Mouse (Mus musculus) MEL (cell line): ENCODE data around the gene Alg11. TPM values are rescaled to one million over a fixed set of nuclear protein-coding genes. Genes with fewer than 3 reads are reported as not detected.

Experiments
- DNase-seq: peaks from one replicate; pipeline ENCODE4 v3.0.0; 2011; ENCODE audit warnings: low read depth, low spot score
- H3K27ac ChIP-seq: 2 replicates; pipeline ENCODE4 v1.5.1; 2012; ENCODE audit warnings: low read depth, mild to moderate bottlenecking, control low read depth, low read length, moderate library complexity; ENCODE audit not compliant: control insufficient read depth
- H3K27me3 ChIP-seq, 2 experiments: fragments of 150-350 bp in 1 of 2; sonication (generic) in 1 of 2; 2 replicates each; pipeline ENCODE4 v1.6.1; 2012; ENCODE audit warnings: low read length in 2 of 2, mild to moderate bottlenecking in 2 of 2, improper control_type of control experiment in 1 of 2, moderate library complexity in 1 of 2; ENCODE audit not compliant: insufficient read depth in 2 of 2, control insufficient read depth in 1 of 2
- H3K36me3 ChIP-seq, 2 experiments: 2 replicates each; pipeline ENCODE4 v1.6.1; 2012 to 2014; ENCODE audit warnings: low read length in 2 of 2, improper control_type of control experiment in 1 of 2, inconsistent platforms in 1 of 2, mild to moderate bottlenecking in 1 of 2; ENCODE audit not compliant: insufficient read depth in 2 of 2, control insufficient read depth in 1 of 2
- H3K4me1 ChIP-seq, 2 experiments: fragments of 150-350 bp in 1 of 2; sonication (generic) in 1 of 2; 2 replicates each; pipeline ENCODE4 v1.6.1; 2012; ENCODE audit warnings: low read length in 2 of 2, improper control_type of control experiment in 1 of 2, mild to moderate bottlenecking in 1 of 2; ENCODE audit not compliant: insufficient read depth in 2 of 2, control insufficient read depth in 1 of 2
- H3K4me3 ChIP-seq, 2 experiments: fragments of 150-350 bp in 1 of 2; sonication (generic) in 1 of 2; 2 replicates each; pipeline ENCODE4 v1.5.1; 2012; ENCODE audit warnings: low read depth in 2 of 2, low read length in 2 of 2, mild to moderate bottlenecking in 2 of 2, moderate library complexity in 2 of 2, control low read depth in 1 of 2, improper control_type of control experiment in 1 of 2; ENCODE audit not compliant: control insufficient read depth in 1 of 2, insufficient read depth in 1 of 2
- H3K79me2 ChIP-seq: 2 replicates; pipeline ENCODE4 v1.6.1; 2012; ENCODE audit warnings: mild to moderate bottlenecking, low read length, moderate library complexity; ENCODE audit not compliant: control insufficient read depth, poor library complexity, insufficient read depth
- H3K9ac ChIP-seq: 2 replicates; pipeline ENCODE4 v1.6.1; 2012; ENCODE audit warnings: low read depth, mild to moderate bottlenecking, control low read depth, low read length, moderate library complexity; ENCODE audit not compliant: control insufficient read depth, poor library complexity, severe bottlenecking
- H3K9me3 ChIP-seq: fragments of 150-350 bp; sonication (generic); replicated peaks from 2 replicates; pipeline ENCODE4 v1.6.1; 2012; ENCODE audit warnings: mild to moderate bottlenecking, low read length, improper control_type of control experiment, moderate library complexity; ENCODE audit not compliant: insufficient read depth
- CHD1 ChIP-seq: IDR thresholded peaks from 2 replicates; pipeline ENCODE4 v1.6.1; 2012; ENCODE audit warnings: low read depth, mild to moderate bottlenecking, inconsistent platforms, low read length, improper control_type of control experiment
- CTCF ChIP-seq, 3 experiments: IDR thresholded peaks in 2 of 3; conservative IDR thresholded peaks in 1 of 3; 2 replicates each; pipeline ENCODE4 v1.5.1; 2011 to 2012; ENCODE audit warnings: low read length in 3 of 3, low read depth in 2 of 3, mild to moderate bottlenecking in 2 of 3, improper control_type of control experiment in 1 of 3, inconsistent platforms in 1 of 3, mixed read lengths in 1 of 3, moderate library complexity in 1 of 3; ENCODE audit not compliant: control insufficient read depth in 1 of 3, insufficient read depth in 1 of 3, poor library complexity in 1 of 3, severe bottlenecking in 1 of 3
- E2F4 ChIP-seq: IDR thresholded peaks from 2 replicates; pipeline ENCODE4 v1.6.1; 2011; ENCODE audit warnings: low read depth, low read length, improper control_type of control experiment, borderline replicate concordance
- ETS1 ChIP-seq: IDR thresholded peaks from 2 replicates; pipeline ENCODE4 v1.6.1; 2012; ENCODE audit warnings: low read depth, mild to moderate bottlenecking, inconsistent platforms, low read length, improper control_type of control experiment, moderate library complexity
- GATA1 ChIP-seq: IDR thresholded peaks from 2 replicates; pipeline ENCODE4 v1.6.1; 2011; ENCODE audit warnings: low read depth, low read length, improper control_type of control experiment
- HCFC1 ChIP-seq: IDR thresholded peaks from 2 replicates; pipeline ENCODE4 v1.6.1; 2012; ENCODE audit warnings: low read depth, mild to moderate bottlenecking, inconsistent platforms, low read length, improper control_type of control experiment, moderate library complexity
- MAX ChIP-seq: IDR thresholded peaks from 2 replicates; pipeline ENCODE4 v1.6.1; 2011; ENCODE audit warnings: low read length, improper control_type of control experiment
- MAZ ChIP-seq: IDR thresholded peaks from 2 replicates; pipeline ENCODE4 v1.6.1; 2012; ENCODE audit warnings: low read depth, mild to moderate bottlenecking, inconsistent platforms, low read length, improper control_type of control experiment
- MEF2A ChIP-seq: IDR thresholded peaks from 2 replicates; pipeline ENCODE4 v1.6.1; 2014; ENCODE audit warnings: low read depth, mild to moderate bottlenecking, inconsistent platforms, low read length, improper control_type of control experiment; ENCODE audit not compliant: poor library complexity, insufficient replicate concordance, severe bottlenecking; ENCODE audit errors: extremely low read depth
- MXI1 ChIP-seq: IDR thresholded peaks from 2 replicates; pipeline ENCODE4 v1.6.1; 2011; ENCODE audit warnings: mild to moderate bottlenecking, low read depth, low read length, improper control_type of control experiment
- MYC ChIP-seq: IDR thresholded peaks from 2 replicates; pipeline ENCODE4 v1.6.1; 2011; ENCODE audit warnings: low read depth, mild to moderate bottlenecking, low read length, improper control_type of control experiment, moderate library complexity
- NELFE ChIP-seq: IDR thresholded peaks from 2 replicates; pipeline ENCODE4 v1.6.1; 2011; ENCODE audit warnings: low read depth, low read length, improper control_type of control experiment
- NRF1 ChIP-seq: IDR thresholded peaks from 2 replicates; pipeline ENCODE4 v1.6.1; 2014; ENCODE audit warnings: low read depth, mild to moderate bottlenecking, inconsistent platforms, low read length, improper control_type of control experiment, moderate library complexity; ENCODE audit not compliant: poor library complexity, insufficient read depth, severe bottlenecking
- POLR2A ChIP-seq, 2 experiments: IDR thresholded peaks; 2 replicates each; pipeline ENCODE4 v1.6.1; 2011 to 2012; ENCODE audit warnings: low read length in 2 of 2, mild to moderate bottlenecking in 2 of 2, control low read depth in 1 of 2, improper control_type of control experiment in 1 of 2, low read depth in 1 of 2, moderate library complexity in 1 of 2; ENCODE audit not compliant: control insufficient read depth in 1 of 2, insufficient read depth in 1 of 2, poor library complexity in 1 of 2
- POLR2AphosphoS2 ChIP-seq: IDR thresholded peaks from 2 replicates; pipeline ENCODE4 v1.6.1; 2011; ENCODE audit warnings: low read length, improper control_type of control experiment
- POLR2AphosphoS5 ChIP-seq: IDR thresholded peaks from 2 replicates; pipeline ENCODE4 v1.6.1; 2012; ENCODE audit warnings: low read depth, borderline replicate concordance, mild to moderate bottlenecking, inconsistent platforms, low read length, moderate library complexity, mixed read lengths
- RAD21 ChIP-seq: IDR thresholded peaks from 2 replicates; pipeline ENCODE4 v1.6.1; 2011; ENCODE audit warnings: mild to moderate bottlenecking, low read depth, low read length, improper control_type of control experiment
- SIN3A ChIP-seq: IDR thresholded peaks from 2 replicates; pipeline ENCODE4 v1.6.1; 2012; ENCODE audit warnings: low read length, improper control_type of control experiment, inconsistent platforms
- SMC3 ChIP-seq: IDR thresholded peaks from 2 replicates; pipeline ENCODE4 v1.6.1; 2011; ENCODE audit warnings: low read depth, low read length, improper control_type of control experiment
- TAL1 ChIP-seq: IDR thresholded peaks from 2 replicates; pipeline ENCODE4 v1.6.1; 2012; ENCODE audit warnings: mild to moderate bottlenecking, inconsistent platforms, low read length, moderate library complexity, mixed read lengths
- TBP ChIP-seq: IDR thresholded peaks from 2 replicates; pipeline ENCODE4 v1.8.0; 2011; ENCODE audit warnings: low read depth, low read length, improper control_type of control experiment
- TCF12 ChIP-seq: IDR thresholded peaks from 2 replicates; pipeline ENCODE4 v1.6.1; 2014; ENCODE audit warnings: low read depth, mild to moderate bottlenecking, inconsistent platforms, low read length, improper control_type of control experiment, moderate library complexity
- UBTF ChIP-seq: IDR thresholded peaks from 2 replicates; pipeline ENCODE4 v1.6.1; 2012; ENCODE audit warnings: low read depth, mild to moderate bottlenecking, inconsistent platforms, low read length, improper control_type of control experiment, moderate library complexity, borderline replicate concordance; ENCODE audit not compliant: insufficient read depth
- USF1 ChIP-seq: IDR thresholded peaks from 2 replicates; pipeline ENCODE4 v1.6.1; 2014; ENCODE audit warnings: low read depth, mild to moderate bottlenecking, inconsistent platforms, low read length, improper control_type of control experiment, moderate library complexity
- ZC3H11A ChIP-seq: IDR thresholded peaks from 2 replicates; pipeline ENCODE4 v1.6.1; 2012; ENCODE audit warnings: low read depth, mild to moderate bottlenecking, inconsistent platforms, low read length, improper control_type of control experiment
- ZKSCAN1 ChIP-seq: IDR thresholded peaks from 2 replicates; pipeline ENCODE4 v1.6.1; 2012; ENCODE audit warnings: low read depth, mild to moderate bottlenecking, inconsistent platforms, low read length, improper control_type of control experiment, moderate library complexity
- ZMIZ1 ChIP-seq: IDR thresholded peaks from 2 replicates; pipeline ENCODE4 v1.6.1; 2012; ENCODE audit warnings: low read depth, mild to moderate bottlenecking, inconsistent platforms, low read length, improper control_type of control experiment, moderate library complexity
- ZNF384 ChIP-seq: IDR thresholded peaks from 2 replicates; pipeline ENCODE4 v1.6.1; 2012; ENCODE audit warnings: low read depth, mild to moderate bottlenecking, inconsistent platforms, low read length, improper control_type of control experiment
- polyA plus RNA-seq, 2 experiments: library from polyadenylated mRNA; stranded (reverse) in 1 of 2; unstranded in 1 of 2; fragments of >175 nt in 1 of 2; fragments of >200 nt in 1 of 2; gene quantifications; 2 replicates each; pipeline versions ENCODE4 v1.2.1 to v1.2.4; 2012; ENCODE audit warnings: low replicate concordance in 2 of 2, low read depth in 1 of 2; ENCODE audit not compliant: insufficient read length in 2 of 2, insufficient read depth in 1 of 2, missing spikeins in 1 of 2
- total RNA-seq: library from RNA; depleted of rRNA; stranded (reverse); fragments of 300-350 nt; gene quantifications from 2 replicates; pipeline ENCODE4 v1.2.3, GENCODE M21; 2012

The Alg11 gene
- total and polyA plus RNA-seq, 3 experiments = 17.2 to 55.0 (median 22.2) TPM

GRCm38 (mm10) chr8:22047699-22048464 is 12.6 kb upstream of the Alg11 start:
- Histone ChIP-seq H3K9me3 (no peaks in the 10 kb centered on the region), H3K36me3 (peaks cover 5 to 9% of the 10 kb centered on the region in 2 experiments; a peak in 3 of 4 replicates), H3K4me1 (no peaks in the 10 kb centered on the region; a peak in 1 of 4 replicates), H3K9ac (no peak overlapping the region), H3K4me3 (no peak overlapping the region), H3K27ac (no peak overlapping the region), H3K79me2 (peaks cover 74% of the 10 kb centered on the region), H3K27me3 (no peaks in the 10 kb centered on the region)
- TF ChIP-seq E2F4 (no peak), TCF12 (no peak), CTCF (IDR thresholded peaks at IDR 0.05 in 2 of 3, conservative IDR thresholded peaks at IDR 0.05 in 1 of 3; ENCODE audit: control insufficient read depth in 1 of 3, insufficient read depth in 1 of 3, low read depth in 2 of 3, low read length in 3 of 3, poor library complexity in 1 of 3, severe bottlenecking in 1 of 3) (peak; percentile 66 to 74 (median 67)), RAD21 (peak; percentile 28), MEF2A (no peak), HCFC1 (no peak)
- DNase-seq = peak; percentile 69

GRCm38 (mm10) chr8:22054674-22055491 is 5.6 kb upstream of the Alg11 start:
- Histone ChIP-seq H3K27ac (peak overlapping the region; percentile 92), H3K36me3 (peaks cover 0 to 32% of the 10 kb centered on the region in 2 experiments; a peak in 3 of 4 replicates), H3K9ac (peak overlapping the region; percentile 53), H3K4me1 (peaks cover 14 to 32% of the 10 kb centered on the region in 2 experiments), H3K27me3 (no peaks in the 10 kb centered on the region), H3K9me3 (no peaks in the 10 kb centered on the region), H3K79me2 (peaks cover 81% of the 10 kb centered on the region), H3K4me3 (peak overlapping the region; percentile 22 to 51)
- peak; percentile 85 for DNase-seq
- TF ChIP-seq GATA1 = peak; percentile 85
- no peak for TF ChIP-seq MEF2A
- peak; percentile 63; the same call in 1 of the 2 replicates for TF ChIP-seq ETS1
- TF ChIP-seq USF1 = no peak
- TF ChIP-seq SIN3A = peak; percentile 86
- peak; percentile 71; the same call in 1 of the 2 replicates for TF ChIP-seq MAX
- TF ChIP-seq TBP = no peak
- TF ChIP-seq SMC3 = no peak
- no peak for TF ChIP-seq ZKSCAN1
- no peak for TF ChIP-seq POLR2AphosphoS5
- 0 out of 2 replicates have a peak, but pooled peaks have one; percentile 37 for TF ChIP-seq MAZ
- TF ChIP-seq POLR2AphosphoS2 = no peak
- peak in 1 of 2 experiments; percentile 52; a peak in 1 of 4 replicates for TF ChIP-seq POLR2A (IDR thresholded peaks at IDR 0.05; ENCODE audit: control insufficient read depth in 1 of 2, insufficient read depth in 1 of 2, low read depth in 1 of 2, low read length in 2 of 2, poor library complexity in 1 of 2)
- peak; percentile 46 for TF ChIP-seq TAL1
- TF ChIP-seq RAD21 = no peak
- no peak for TF ChIP-seq HCFC1
- TF ChIP-seq MXI1 = peak; percentile 93
- TF ChIP-seq ZMIZ1 = no peak
- TF ChIP-seq UBTF = no peak
- no peak for TF ChIP-seq E2F4
- peak; percentile 65; the same call in 1 of the 2 replicates for TF ChIP-seq MYC
- no peak for TF ChIP-seq NRF1
- no peak for TF ChIP-seq NELFE
- no peak for TF ChIP-seq ZC3H11A
- TF ChIP-seq ZNF384 = no peak
- no peak for TF ChIP-seq CHD1
